Mouse (Mus musculus) midbrain, embryonic 14.5 days (tissue): ENCODE results near the gene Eef2k. TPM values are rescaled to one million over a fixed set of nuclear protein-coding genes. Genes with fewer than 3 reads are reported as not detected.
"Not testable (repeated sequence)": the region's sequence is repeated elsewhere in the genome, so short reads cannot be mapped to it uniquely, and the experiment has no call there.

ENCODE experiments used
- ATAC-seq: fragments of 200-750 bp; cut with Nextera tagmentation; 2 replicates; pipeline ENCODE4 v1.8.0; 2017; ENCODE audit warnings: moderate number of reproducible peaks, moderate library complexity; ENCODE audit not compliant: low FRiP score, low TSS enrichment
- DNase-seq: peaks from one replicate; pipeline ENCODE4 v3.0.0-alpha.2; 2015
- H3K27ac ChIP-seq: fragments of 300-500 bp; sonication (generic); replicated peaks from 2 replicates; pipeline ENCODE4 v1.5.1; 2014; ENCODE audit warnings: mild to moderate bottlenecking, low read depth, low read length, moderate library complexity
- H3K27me3 ChIP-seq: fragments of 300-500 bp; sonication (generic); 2 replicates; pipeline ENCODE4 v1.6.1; 2014; ENCODE audit warnings: low read length, control low read depth, mixed read lengths; ENCODE audit not compliant: control insufficient read depth, insufficient read depth
- H3K36me3 ChIP-seq: fragments of 300-500 bp; sonication (generic); 2 replicates; pipeline ENCODE4 v1.6.1; 2014; ENCODE audit warnings: low read length, control low read depth; ENCODE audit not compliant: control insufficient read depth, insufficient read depth
- H3K4me1 ChIP-seq: fragments of 300-500 bp; sonication (generic); 2 replicates; pipeline ENCODE4 v1.6.1; 2014; ENCODE audit warnings: mild to moderate bottlenecking, antibody characterized with exemption, low read length, control low read depth; ENCODE audit not compliant: control insufficient read depth, insufficient read depth
- H3K4me2 ChIP-seq: fragments of 300-500 bp; sonication (generic); 2 replicates; pipeline ENCODE4 v1.6.1; 2014; ENCODE audit warnings: mild to moderate bottlenecking, low read length, moderate library complexity
- H3K4me3 ChIP-seq: fragments of 300-500 bp; sonication (generic); replicated peaks from 2 replicates; pipeline ENCODE4 v1.5.1; 2014; ENCODE audit warnings: low read depth, low read length
- H3K9ac ChIP-seq: fragments of 300-500 bp; sonication (generic); replicated peaks from 2 replicates; pipeline ENCODE4 v1.6.1; 2014; ENCODE audit warnings: mild to moderate bottlenecking, low read length, moderate library complexity
- H3K9me3 ChIP-seq: fragments of 300-500 bp; sonication (generic); 2 replicates; pipeline ENCODE4 v1.6.1; 2016; ENCODE audit warnings: low read length, control low read depth, mixed read lengths; ENCODE audit not compliant: control insufficient read depth
- WGBS: fragments of 180-500 bp; shearing (Covaris S2); extraction: QIAGEN DNeasy Blood & Tissue Kit; methylation state at CpG from one replicate; pipeline ENCODE4 v1.1.7; 2014; 5-methylcytosine and 5-hydroxymethylcytosine counted together
- polyA plus RNA-seq: library from polyadenylated mRNA; unstranded; fragments of >200 nt; fragmentation: Nextera tagmentation; extraction: Ambion mirVana; gene quantifications from 2 replicates; pipeline ENCODE4 v1.2.1, GENCODE M21; 2014

Gene Eef2k
- polyA plus RNA-seq, 1 experiment from 2014 or later, result 13.1 TPM

DNA sequence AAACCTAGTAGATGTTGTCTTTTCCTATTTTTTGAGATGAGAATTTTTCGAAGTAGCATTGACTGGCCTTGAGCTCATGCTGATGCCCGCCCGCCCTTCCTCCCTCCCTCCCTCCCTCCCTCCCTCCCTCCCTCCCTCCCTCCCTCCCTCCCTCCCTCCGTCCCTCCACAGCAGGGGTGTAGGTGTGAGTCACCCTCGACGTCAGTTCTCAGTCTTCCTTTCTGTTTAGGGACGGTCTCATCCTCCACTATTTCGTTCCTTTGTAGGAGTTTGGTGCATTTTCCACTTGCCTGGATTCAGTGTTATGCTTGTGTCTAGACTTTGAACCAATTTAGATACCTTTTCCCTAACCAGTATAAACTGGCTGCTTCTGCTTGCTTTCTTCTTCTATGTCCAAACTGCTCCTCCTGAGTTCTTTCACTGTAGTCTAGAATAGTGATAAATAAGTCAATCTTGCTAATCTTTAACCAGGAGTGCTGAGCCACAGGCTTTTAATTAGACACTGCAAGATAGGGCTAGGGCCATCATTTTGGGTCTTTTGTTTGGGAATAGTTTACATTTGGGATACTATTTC lies 101.4 kb downstream of the Eef2k start:
- Histone ChIP-seq H3K27me3 (no peaks in the 10 kb centered on the region), H3K27ac (no peak overlapping the region), H3K4me1 (no peaks in the 10 kb centered on the region), H3K9ac (no peak overlapping the region), H3K36me3 (peaks cover 80% of the 10 kb centered on the region), H3K4me2 (no peak overlapping the region), H3K4me3 (no peak overlapping the region), H3K9me3 (no peaks in the 10 kb centered on the region)
- WGBS, result 82% methylated on average over 7 of the region's 8 CpGs
- no peak for DNase-seq
- ATAC-seq, result no peak

DNA sequence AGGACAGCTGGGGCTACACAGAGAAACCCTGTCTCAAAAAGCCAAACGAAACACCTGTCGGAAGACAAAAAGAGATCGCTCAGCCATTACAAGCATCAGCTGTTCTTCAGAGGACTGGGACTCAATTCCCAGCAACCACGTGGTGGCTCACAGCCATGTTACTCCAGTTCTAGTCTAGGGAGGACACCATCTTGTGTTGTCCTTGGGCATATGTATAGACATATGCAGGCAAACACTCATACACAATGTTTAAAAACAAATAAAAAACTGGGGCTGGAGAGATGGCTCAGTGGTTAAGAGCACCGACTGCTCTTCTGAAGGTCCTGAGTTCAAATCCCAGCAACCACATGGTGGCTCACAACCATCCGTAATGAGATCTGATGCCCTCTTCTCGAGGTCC lies 111.0 kb downstream of the Eef2k start:
- ATAC-seq, H3K4me3 ChIP-seq: not testable (repeated sequence)
- WGBS, result 82% methylated on average over 7 of the region's 7 CpGs

More for the DNA sequence above, 111.0 kb downstream of the Eef2k start:
- not testable (repeated sequence) for H3K9me3 ChIP-seq, H3K27me3 ChIP-seq, H3K4me1 ChIP-seq, H3K9ac ChIP-seq, DNase-seq, H3K4me2 ChIP-seq, H3K27ac ChIP-seq
- H3K36me3 ChIP-seq, result peaks cover 31% of the 10 kb centered on the region

Other genes with a start within 250 kb of the Eef2k start
- gene Uqcrc2, start 207.7 kb upstream of the Eef2k start, polyA plus RNA-seq, result 227 and 243 TPM in 2 replicates
- gene Pdzd9, start 172.5 kb upstream of the Eef2k start, polyA plus RNA-seq, result 0.36 and 0.45 TPM in 2 replicates
- 15.7 and 18.8 TPM in 2 replicates for gene Mosmo, start 165.2 kb upstream of the Eef2k start, polyA plus RNA-seq
- gene Vwa3a, start 103.5 kb upstream of the Eef2k start, polyA plus RNA-seq, result 1.3 TPM in 2 replicates
- gene Gm5737, start 30.5 kb upstream of the Eef2k start, polyA plus RNA-seq, result 0.17 TPM in 1 of 2 replicates, not detected in the other
- 20.6 and 21.6 TPM in 2 replicates for gene Polr3e, start 74.9 kb downstream of the Eef2k start, polyA plus RNA-seq
- 16.3 and 17.8 TPM in 2 replicates for gene Cdr2, start 139.5 kb downstream of the Eef2k start, polyA plus RNA-seq
- 0.28 TPM in 1 of 2 replicates, not detected in the other for gene Mfsd13b, start 139.7 kb downstream of the Eef2k start, polyA plus RNA-seq
- gene Mettl9, start 191.6 kb downstream of the Eef2k start, polyA plus RNA-seq, result 209 and 227 TPM in 2 replicates
- gene Igsf6, start 231.7 kb downstream of the Eef2k start, polyA plus RNA-seq, result 0.39 and 1.4 TPM in 2 replicates
- gene Otoa, start 238.8 kb downstream of the Eef2k start, polyA plus RNA-seq, result 0.12 TPM in 2 replicates